Mouse (Mus musculus): Measurements from ENCODE around the gene Kif14. TPM values are rescaled to one million over a fixed set of nuclear protein-coding genes. Genes with fewer than 3 reads are reported as not detected.

Kif14 gene
- polyA plus RNA-seq, 1 experiment, result 0.14 TPM

Other genes starting within 250 kb of the Kif14 start
- gene Inava, start 232.1 kb upstream of the Kif14 start, polyA plus RNA-seq (2012; rRNA removed), result 14.8 and 15.9 TPM in 2 replicates
- gene Gpr25, start 205.5 kb upstream of the Kif14 start, polyA plus RNA-seq (2012; rRNA removed), result 0.11 TPM in 1 of 2 replicates, not detected in the other
- 5.5 and 9.2 TPM in 2 replicates for gene Camsap2, start 120.2 kb upstream of the Kif14 start, polyA plus RNA-seq (2012; rRNA removed)
- gene Ddx59, start 51.1 kb upstream of the Kif14 start, polyA plus RNA-seq (2012; rRNA removed), result 4.2 and 5.3 TPM in 2 replicates
- gene Zfp281, start 158.6 kb downstream of the Kif14 start, polyA plus RNA-seq (2012; rRNA removed), result 1.3 and 3.0 TPM in 2 replicates